Mouse (Mus musculus) lung, embryonic 15.5 days (tissue): Measurements from ENCODE around the gene Pde7b. TPM values are rescaled to one million over a fixed set of nuclear protein-coding genes. Genes with fewer than 3 reads are reported as not detected.

Source experiments
- ATAC-seq: fragments of 200-750 bp; cut with Nextera tagmentation; 2 replicates; pipeline ENCODE4 v1.8.0; 2017; ENCODE audit warnings: moderate number of reproducible peaks, borderline replicate concordance; ENCODE audit not compliant: low FRiP score, low TSS enrichment; ENCODE audit errors: extremely low read depth
- H3K27ac ChIP-seq: fragments of 300-500 bp; sonication (generic); 2 replicates; pipeline ENCODE4 v1.5.1; 2015; ENCODE audit warnings: moderate library complexity, mild to moderate bottlenecking, inconsistent platforms
- H3K27me3 ChIP-seq: fragments of 300-500 bp; sonication (generic); 2 replicates; pipeline ENCODE4 v1.6.1; 2015; ENCODE audit warnings: inconsistent platforms
- H3K36me3 ChIP-seq: fragments of 300-500 bp; sonication (generic); 2 replicates; pipeline ENCODE4 v1.6.1; 2015; ENCODE audit warnings: inconsistent platforms
- H3K4me1 ChIP-seq: fragments of 300-500 bp; sonication (generic); 2 replicates; pipeline ENCODE4 v1.6.1; 2015; ENCODE audit warnings: inconsistent platforms
- H3K4me2 ChIP-seq: fragments of 300-500 bp; sonication (generic); 2 replicates; pipeline ENCODE4 v1.6.1; 2015; ENCODE audit warnings: inconsistent platforms, mild to moderate bottlenecking, moderate library complexity
- H3K4me3 ChIP-seq: fragments of 300-500 bp; sonication (generic); 2 replicates; pipeline ENCODE4 v1.5.1; 2015; ENCODE audit warnings: mild to moderate bottlenecking, inconsistent platforms
- H3K9ac ChIP-seq: fragments of 300-500 bp; sonication (generic); 2 replicates; pipeline ENCODE4 v1.6.1; 2015; ENCODE audit warnings: inconsistent platforms
- H3K9me3 ChIP-seq: fragments of 300-500 bp; sonication (generic); 2 replicates; pipeline ENCODE4 v1.6.1; 2016; ENCODE audit warnings: inconsistent platforms
- WGBS: fragments of 180-500 bp; shearing (Covaris S2); methylation state at CpG from one replicate; pipeline ENCODE4 v1.1.7; 2015; 5-methylcytosine and 5-hydroxymethylcytosine counted together
- polyA plus RNA-seq: library from polyadenylated mRNA; unstranded; fragments of >200 nt; fragmentation: Nextera tagmentation; extraction: Ambion mirVana; gene quantifications from 2 replicates; pipeline ENCODE4 v1.2.1, GENCODE M21; 2015

Pde7b gene
- polyA plus RNA-seq, 1 experiment from 2014 or later: 3.1 TPM

DNA sequence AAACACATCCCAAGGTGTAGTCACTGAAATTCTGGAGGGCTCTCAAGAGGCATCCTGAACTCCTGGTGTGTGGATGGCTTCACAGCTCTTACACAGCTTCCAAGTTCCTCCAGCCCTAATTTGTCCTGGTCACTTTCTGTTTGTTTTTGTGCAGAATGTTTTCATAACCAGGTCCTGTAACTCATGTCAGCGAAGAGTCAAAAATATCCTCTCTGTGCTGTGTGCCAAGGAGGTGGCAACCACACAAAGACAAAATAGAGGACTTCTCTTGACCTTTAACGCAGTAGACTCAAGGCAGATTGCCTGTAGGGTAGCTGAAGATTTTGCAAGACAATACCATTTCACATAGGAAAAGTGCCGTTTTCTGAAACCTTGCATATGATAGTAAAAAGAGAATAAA lies 14.9 kb upstream of the Pde7b start:
- Histone ChIP-seq H3K4me1 (no peaks in the 10 kb centered on the region), H3K4me3 (no peak overlapping the region), H3K9ac (no peak overlapping the region), H3K9me3 (no peaks in the 10 kb centered on the region), H3K36me3 (no peaks in the 10 kb centered on the region), H3K27ac (no peak overlapping the region), H3K27me3 (no peaks in the 10 kb centered on the region), H3K4me2 (no peak overlapping the region)
- ATAC-seq: no peak
- WGBS: 63% methylated on average over 3 of the region's 3 CpGs

DNA sequence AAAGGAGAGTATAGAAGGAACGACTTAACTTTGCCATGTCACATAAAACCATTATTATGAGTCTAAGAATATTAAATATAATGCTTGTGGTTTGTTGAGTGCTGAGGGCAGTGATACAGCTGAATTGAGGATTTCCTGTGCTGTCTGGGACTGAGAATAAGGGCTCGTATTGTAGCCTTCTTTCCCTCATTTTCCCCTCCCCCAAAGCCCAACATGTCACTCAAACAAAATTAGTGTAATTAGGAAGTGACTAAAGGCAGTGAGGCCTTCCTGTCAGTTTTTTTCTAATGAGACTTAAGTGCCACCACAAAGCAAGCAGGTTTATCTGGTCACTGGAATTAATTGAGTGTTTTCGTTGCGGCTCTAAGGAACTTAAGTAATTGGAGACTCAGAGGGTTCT lies 12.3 kb upstream of the Pde7b start:
- no peak for ATAC-seq
- no peak overlapping the region for H3K4me2 ChIP-seq
- H3K27ac ChIP-seq: no peak overlapping the region
- no peaks in the 10 kb centered on the region for H3K36me3 ChIP-seq
- WGBS: 28% methylated on average over 4 of the region's 4 CpGs
- H3K9ac ChIP-seq: no peak overlapping the region
- no peaks in the 10 kb centered on the region for H3K27me3 ChIP-seq
- no peak overlapping the region for H3K4me3 ChIP-seq
- H3K4me1 ChIP-seq: no peaks in the 10 kb centered on the region
- no peaks in the 10 kb centered on the region for H3K9me3 ChIP-seq

DNA sequence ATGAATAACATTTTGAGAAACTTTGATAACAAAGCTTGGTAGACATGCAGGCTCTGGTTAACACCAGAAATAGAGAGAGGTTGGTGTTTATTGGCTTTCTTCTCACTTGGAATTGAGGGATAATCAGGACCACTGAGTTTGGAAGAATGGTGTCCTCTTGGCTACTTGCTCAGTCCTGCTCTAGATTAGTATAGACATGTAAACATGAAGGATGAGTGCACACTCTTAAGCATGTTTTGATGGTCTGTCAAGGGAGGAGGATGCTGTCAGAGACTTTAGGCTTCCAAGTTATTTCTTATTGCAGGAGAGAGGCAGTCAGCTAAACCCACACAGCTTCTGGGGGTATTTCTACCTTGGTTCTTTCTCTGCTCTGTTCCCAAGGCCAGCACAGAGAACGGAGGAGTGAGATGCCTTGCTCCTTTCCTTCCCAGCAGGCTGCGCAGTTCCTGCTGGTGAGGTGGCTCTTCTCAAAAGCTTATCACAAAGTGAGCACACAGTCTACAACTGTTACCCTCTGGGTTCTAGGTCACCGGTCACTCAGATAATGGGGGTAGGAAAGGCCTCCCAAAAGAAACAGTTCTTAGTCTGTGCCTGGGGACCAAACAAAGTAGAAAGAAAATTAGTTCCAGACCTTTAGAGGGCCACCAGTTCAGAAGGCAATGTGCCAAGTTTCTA lies 11.0 kb upstream of the Pde7b start:
- Histone ChIP-seq H3K27ac (no peak overlapping the region), H3K9me3 (no peaks in the 10 kb centered on the region), H3K36me3 (no peaks in the 10 kb centered on the region), H3K27me3 (no peaks in the 10 kb centered on the region), H3K4me2 (no peak overlapping the region), H3K9ac (no peak overlapping the region), H3K4me3 (no peak overlapping the region), H3K4me1 (no peaks in the 10 kb centered on the region)
- ATAC-seq: no peak
- WGBS: 62% methylated on average over 3 of the region's 3 CpGs

- Histone ChIP-seq H3K27me3 (no peaks in the 10 kb centered on the region), H3K27ac (no peak overlapping the region), H3K4me1 (no peaks in the 10 kb centered on the region), H3K4me2 (no peak overlapping the region), H3K9me3 (no peaks in the 10 kb centered on the region), H3K9ac (no peak overlapping the region), H3K36me3 (no peaks in the 10 kb centered on the region), H3K4me3 (no peak overlapping the region)
- ATAC-seq: no peak
- whole genome bisulfite sequencing: 68% methylated on average over 5 of the region's 5 CpGs
These were observed 8.7 kb upstream of the Pde7b start for GRCm38 (mm10) chr10:20733576-20733975.

DNA sequence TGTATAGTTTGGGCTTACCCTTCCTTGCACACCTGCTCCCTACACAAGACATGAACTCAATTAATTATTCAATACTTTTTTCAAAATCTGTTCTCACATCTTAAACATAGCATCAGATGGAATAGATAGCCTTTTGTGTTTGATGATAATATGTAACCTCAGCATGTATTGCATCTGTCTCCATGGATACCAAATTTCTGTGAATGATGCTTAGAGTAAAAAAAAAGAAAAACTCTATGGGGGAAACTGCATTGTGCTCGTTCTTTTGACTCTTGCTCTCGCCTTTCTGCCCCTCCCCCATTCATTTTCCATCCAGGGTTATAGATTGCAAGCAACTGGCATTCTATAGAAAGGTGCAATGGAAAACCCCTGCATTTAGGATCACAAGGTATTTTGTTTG lies 7.3 kb upstream of the Pde7b start:
- Histone ChIP-seq H3K9me3 (no peaks in the 10 kb centered on the region), H3K27ac (no peak overlapping the region), H3K36me3 (no peaks in the 10 kb centered on the region), H3K4me1 (no peaks in the 10 kb centered on the region), H3K9ac (no peak overlapping the region), H3K4me2 (no peak overlapping the region), H3K27me3 (no peaks in the 10 kb centered on the region), H3K4me3 (no peak overlapping the region)
- WGBS: 41% methylated on average over 2 of the region's 2 CpGs
- no peak for ATAC-seq

DNA sequence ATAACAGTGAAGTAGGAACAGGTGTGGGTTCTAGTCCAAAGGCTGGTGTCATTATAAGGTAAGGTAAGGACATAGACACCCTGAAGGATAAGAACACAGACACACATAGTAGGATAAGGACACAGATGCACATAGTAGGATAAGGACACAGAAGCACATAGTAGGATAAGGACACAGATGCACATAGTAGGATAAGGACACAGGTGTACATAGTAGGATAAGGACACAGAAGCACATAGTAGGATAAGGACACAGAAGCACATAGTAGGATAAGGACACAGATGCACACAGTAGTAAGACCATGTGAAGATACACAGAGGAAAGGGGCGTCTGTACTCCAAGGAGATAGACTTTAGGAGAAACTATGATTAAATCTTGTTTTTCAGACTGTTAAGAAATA lies 5.2 kb upstream of the Pde7b start:
- no peak overlapping the region for H3K4me2 ChIP-seq
- no peak overlapping the region for H3K9ac ChIP-seq
- no peak overlapping the region for H3K27ac ChIP-seq
- WGBS: 70% methylated on average over 1 of the region's 1 CpGs
- H3K36me3 ChIP-seq: no peaks in the 10 kb centered on the region
- no peak for ATAC-seq
- H3K4me3 ChIP-seq: no peak overlapping the region
- H3K27me3 ChIP-seq: no peaks in the 10 kb centered on the region
- H3K4me1 ChIP-seq: no peaks in the 10 kb centered on the region
- no peaks in the 10 kb centered on the region for H3K9me3 ChIP-seq

GRCm38 (mm10) chr10:20725384-20725983 lies 606 bp upstream of the Pde7b start:
- WGBS: 55% methylated on average over 8 of the region's 8 CpGs
- Histone ChIP-seq H3K27ac (no peak overlapping the region), H3K4me2 (peak overlapping the region; percentile 59), H3K27me3 (no peaks in the 10 kb centered on the region), H3K9ac (no peak overlapping the region), H3K36me3 (no peaks in the 10 kb centered on the region), H3K4me1 (peaks cover 22% of the 10 kb centered on the region), H3K9me3 (no peaks in the 10 kb centered on the region), H3K4me3 (peak overlapping the region; percentile 38; the same call in 1 of the 2 replicates)
- no peak for ATAC-seq

- Histone ChIP-seq H3K4me3 (peak overlapping the region; percentile 38), H3K4me1 (peaks cover 22% of the 10 kb centered on the region), H3K27me3 (no peaks in the 10 kb centered on the region), H3K9ac (peak overlapping the region; percentile 26; the same call in 1 of the 2 replicates), H3K36me3 (no peaks in the 10 kb centered on the region), H3K27ac (peak overlapping the region; percentile 56), H3K4me2 (peak overlapping the region; percentile 59), H3K9me3 (no peaks in the 10 kb centered on the region)
- WGBS: 13% methylated on average over 10 of the region's 10 CpGs
- no peak for ATAC-seq
These were observed 427 bp downstream of the Pde7b start for GRCm38 (mm10) chr10:20724451-20724850.

DNA sequence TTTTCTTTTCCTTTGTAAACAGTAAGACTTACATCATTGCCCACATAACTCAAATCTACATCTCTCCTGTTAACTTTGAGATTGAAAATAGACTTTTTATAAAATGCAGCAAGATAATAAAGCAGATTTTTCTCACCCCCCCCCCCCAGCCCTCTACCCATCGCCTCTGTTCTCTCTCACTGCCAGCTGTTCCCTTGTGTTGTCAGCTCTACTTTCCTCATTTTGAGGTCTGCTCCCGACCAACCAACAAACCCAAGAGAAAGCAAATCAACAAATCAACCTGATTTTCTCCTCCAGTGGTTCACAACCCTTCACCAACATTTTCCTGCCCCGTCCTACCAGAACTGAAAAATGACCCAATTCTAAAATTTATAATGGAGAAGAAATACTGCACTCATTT lies 916 bp downstream of the Pde7b start:
- Histone ChIP-seq H3K27me3 (no peaks in the 10 kb centered on the region), H3K4me1 (peaks cover 22% of the 10 kb centered on the region), H3K36me3 (no peaks in the 10 kb centered on the region), H3K9ac (peak overlapping the region; percentile 26; the same call in 1 of the 2 replicates), H3K4me3 (peak overlapping the region; percentile 38), H3K4me2 (peak overlapping the region; percentile 59), H3K9me3 (no peaks in the 10 kb centered on the region), H3K27ac (no peak overlapping the region)
- 18% methylated on average over 3 of the region's 3 CpGs for WGBS
- no peak for ATAC-seq

GRCm38 (mm10) chr10:20723521-20723915 lies 1.4 kb downstream of the Pde7b start:
- no peaks in the 10 kb centered on the region for H3K9me3 ChIP-seq
- H3K27ac ChIP-seq: peak overlapping the region; percentile 37; the same call in 1 of the 2 replicates
- H3K4me1 ChIP-seq: peaks cover 22% of the 10 kb centered on the region
- 18% methylated on average over 3 of the region's 3 CpGs for WGBS
- no peak overlapping the region for H3K9ac ChIP-seq
- no peaks in the 10 kb centered on the region for H3K27me3 ChIP-seq
- H3K4me3 ChIP-seq: peak overlapping the region; percentile 20
- no peak for ATAC-seq
- H3K4me2 ChIP-seq: peak overlapping the region; percentile 59
- no peaks in the 10 kb centered on the region for H3K36me3 ChIP-seq

DNA sequence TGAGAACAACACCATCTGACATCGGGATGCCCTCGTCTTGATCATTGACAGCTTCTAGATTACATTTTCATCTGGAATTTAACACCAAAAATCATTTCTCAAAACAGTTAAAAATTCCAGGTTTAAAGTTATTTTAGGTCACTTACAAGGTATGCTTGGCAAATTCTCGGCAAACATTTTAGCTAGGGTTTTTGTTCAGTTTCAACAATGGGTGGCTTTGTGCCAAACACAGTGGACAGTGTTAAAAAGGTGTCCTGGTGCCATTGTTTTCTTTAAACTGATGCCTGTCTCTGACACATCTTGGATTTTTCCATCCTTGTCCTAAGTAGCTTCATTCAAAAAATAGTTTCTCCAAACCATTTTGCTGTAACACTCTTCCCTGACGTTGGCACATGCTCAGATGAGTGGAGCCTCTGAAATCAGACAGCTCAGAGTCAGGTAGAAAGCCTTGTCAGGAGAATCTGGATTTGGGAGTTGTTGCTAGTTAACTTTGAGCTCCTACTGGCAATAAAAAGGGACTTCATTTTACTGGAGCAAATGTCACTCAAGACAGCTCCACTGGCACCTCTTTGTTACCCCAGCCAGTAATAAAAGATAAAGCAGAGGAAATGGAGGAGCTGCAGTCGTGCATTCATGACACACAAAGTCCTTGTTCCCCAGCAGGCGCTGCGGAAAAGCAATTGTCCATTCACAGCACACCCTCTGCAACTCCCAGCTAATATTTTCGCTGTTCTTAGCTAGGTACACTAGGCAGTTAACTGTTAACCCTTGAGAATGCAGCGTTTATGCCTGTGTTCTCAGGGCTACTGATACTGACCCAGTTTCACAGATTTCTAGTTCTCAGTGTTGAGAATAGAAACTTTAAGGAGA lies 2.0 kb downstream of the Pde7b start:
- Histone ChIP-seq H3K4me2 (peak overlapping the region; percentile 59), H3K36me3 (no peaks in the 10 kb centered on the region), H3K4me1 (peaks cover 22% of the 10 kb centered on the region), H3K27me3 (no peaks in the 10 kb centered on the region), H3K4me3 (peak overlapping the region; percentile 20), H3K27ac (peak overlapping the region; percentile 37; the same call in 1 of the 2 replicates), H3K9me3 (no peaks in the 10 kb centered on the region), H3K9ac (no peak overlapping the region)
- WGBS: 28% methylated on average over 9 of the region's 9 CpGs
- ATAC-seq: no peak

- no peaks in the 10 kb centered on the region for H3K27me3 ChIP-seq
- H3K9ac ChIP-seq: no peak overlapping the region
- no peaks in the 10 kb centered on the region for H3K9me3 ChIP-seq
- no peaks in the 10 kb centered on the region for H3K36me3 ChIP-seq
- no peak overlapping the region for H3K27ac ChIP-seq
- H3K4me1 ChIP-seq: peaks cover 20% of the 10 kb centered on the region
- WGBS: 41% methylated on average over 1 of the region's 2 CpGs
- H3K4me3 ChIP-seq: no peak overlapping the region
- no peak for ATAC-seq
- no peak overlapping the region for H3K4me2 ChIP-seq
These were observed 5.7 kb downstream of the Pde7b start for GRCm38 (mm10) chr10:20719201-20719600.
